Mouse (Mus musculus) bone marrow, adult 2 months (tissue): ENCODE data around the gene Smg9.

Experiments used
- CTCF ChIP-seq: fragments of 200-500 bp; IDR thresholded peaks from 2 replicates; pipeline ENCODE4 v1.5.1; 2011; ENCODE audit warnings: low read length, control low read depth; ENCODE audit not compliant: control insufficient read depth, insufficient read depth
- POLR2A ChIP-seq: fragments of 200-500 bp; IDR thresholded peaks from 2 replicates; pipeline ENCODE4 v1.6.1; 2011; ENCODE audit warnings: low read depth, mild to moderate bottlenecking, control low read depth, low read length, borderline replicate concordance; ENCODE audit not compliant: control insufficient read depth

DNA sequence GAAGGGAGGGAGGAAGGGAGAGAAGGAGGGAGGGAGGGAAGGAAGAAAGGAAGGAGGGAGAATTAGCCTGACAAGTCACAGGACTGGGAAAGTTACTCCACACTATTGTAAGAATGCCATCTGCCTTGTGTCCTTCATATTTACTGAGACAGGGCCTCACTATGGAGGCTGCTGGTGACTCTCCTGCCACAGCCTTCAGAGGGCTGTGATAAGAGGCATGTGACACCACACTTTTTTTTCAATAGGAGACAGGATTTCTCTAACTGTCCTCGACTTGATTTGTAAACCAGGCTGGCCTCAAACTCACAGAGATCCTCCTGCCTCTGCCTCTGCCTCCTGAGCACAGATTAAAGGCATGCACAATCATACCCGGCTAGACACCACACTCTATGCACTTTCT lies 7.7 kb upstream of the Smg9 start:
- TF ChIP-seq CTCF (no peak), POLR2A (no peak)
